Mouse (Mus musculus): ENCODE measurements around the gene Tmem175.
"Not testable (repeated sequence)": the region's sequence is repeated elsewhere in the genome, so short reads cannot be mapped to it uniquely, and the experiment has no call there.

Gene Tmem175

DNA sequence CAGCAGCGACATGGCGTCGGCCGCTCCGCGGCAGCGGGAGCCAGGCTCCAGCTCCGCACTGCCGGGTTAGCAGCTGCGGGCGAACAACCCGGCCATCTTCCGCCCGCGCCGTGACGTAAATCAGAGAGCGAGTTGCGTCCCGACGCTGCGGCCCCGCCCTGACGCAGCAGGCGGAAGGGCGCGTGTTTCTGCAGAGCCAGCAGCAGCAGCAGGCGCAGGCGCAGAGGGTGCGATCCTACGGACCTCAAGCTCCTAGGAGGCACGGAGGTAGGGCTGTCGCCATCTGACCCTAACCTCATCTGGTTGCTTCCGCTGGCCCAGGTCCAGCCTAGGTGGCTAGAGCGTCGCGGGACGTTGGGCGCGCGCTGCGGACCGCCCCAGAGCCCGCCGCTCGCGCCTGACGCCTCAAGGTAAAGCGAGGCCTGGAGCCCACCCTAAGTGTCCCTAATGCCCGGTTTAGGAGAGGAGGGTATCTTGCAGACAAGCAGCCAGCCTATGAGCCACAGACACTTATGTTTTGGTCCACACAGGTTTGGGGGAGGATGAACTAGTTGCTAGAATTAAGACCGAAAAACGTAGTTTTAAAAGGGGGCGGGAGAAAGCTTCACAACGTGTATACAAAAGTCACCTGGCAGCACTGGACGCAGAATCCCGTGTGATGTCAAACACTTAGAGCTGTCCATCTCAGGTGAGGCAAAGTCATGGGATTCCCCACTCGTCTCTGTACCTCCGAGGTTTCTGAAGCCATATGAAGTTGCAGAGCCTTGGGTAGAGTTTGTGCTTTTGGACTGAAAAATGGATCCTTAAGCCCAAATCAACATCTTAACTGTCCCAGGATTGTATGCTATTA, at the start of gene Tmem175, which contains the start of gene Gak:
Tmem175 (plus strand) TSS at position 137 of the 850 bp plus-strand sequence.
Gak (minus strand) TSS at position 122 of the 850 bp plus-strand sequence.
- DNase-seq: peak; percentile 91 to 93

DNA sequence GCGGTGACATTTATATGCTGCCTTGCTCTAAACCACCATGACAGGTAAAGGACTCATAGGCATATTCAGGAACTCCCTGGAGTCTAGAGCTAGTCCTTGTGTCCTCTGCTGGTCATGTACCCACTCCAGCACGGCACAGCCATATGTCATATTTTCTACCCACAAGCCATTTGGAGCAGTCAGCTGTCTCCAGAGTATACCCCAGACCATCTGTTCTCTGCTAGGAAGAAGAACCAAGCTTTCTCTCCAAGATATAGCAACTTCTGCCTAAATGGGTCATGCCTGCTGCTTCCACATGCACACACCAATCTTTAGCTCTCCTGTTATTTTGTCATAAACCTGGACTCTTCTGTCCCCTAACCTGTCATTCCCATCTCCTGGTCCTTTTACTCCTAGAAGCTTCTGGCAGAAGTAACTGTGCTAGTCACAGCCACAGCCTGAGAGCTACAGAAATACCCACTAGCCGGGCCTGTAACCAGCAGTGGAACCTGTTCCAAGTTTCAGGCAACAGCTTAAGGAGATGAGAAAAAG, 48.1 kb upstream of the Tmem175 start:
- peak; percentile 58 to 69 for DNase-seq

DNA sequence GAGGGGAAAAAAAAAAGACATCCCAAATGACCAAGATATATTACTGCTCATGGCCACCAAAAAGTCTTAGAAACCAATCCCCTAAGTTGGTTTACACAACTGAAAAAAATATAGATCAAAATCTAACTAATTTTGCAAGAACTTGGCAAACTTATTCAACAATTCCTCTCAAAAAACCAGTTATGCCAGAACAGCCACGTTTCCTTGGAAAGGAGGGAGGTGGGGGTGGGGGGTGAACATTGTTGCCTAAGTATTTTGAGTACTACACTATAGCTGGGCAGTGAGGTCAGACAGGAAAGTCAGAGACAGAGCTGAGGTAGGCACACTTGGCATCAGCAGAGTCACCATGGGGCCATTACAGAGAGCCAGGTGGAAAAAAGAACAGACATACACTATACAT, 29.6 kb upstream of the Tmem175 start:
- no peak for DNase-seq

DNA sequence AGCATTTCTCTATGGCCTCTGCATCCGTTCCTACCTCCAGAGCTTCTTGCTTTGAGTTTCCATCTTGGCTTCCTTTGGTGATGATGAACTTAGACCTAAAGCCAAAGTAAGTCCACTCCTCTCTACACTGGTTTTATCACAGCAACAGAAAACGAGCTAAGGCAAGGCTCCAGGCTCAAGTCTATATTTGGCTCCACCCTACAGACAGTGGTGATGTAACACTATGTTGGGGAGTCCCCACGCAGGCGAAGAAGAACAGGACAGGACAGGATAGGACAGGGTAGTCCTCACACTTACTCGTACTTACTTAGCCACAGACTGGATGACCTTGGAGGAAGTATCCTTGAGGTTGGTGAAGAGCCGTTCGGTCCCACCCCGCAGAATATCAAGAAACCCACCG, 27.0 kb upstream of the Tmem175 start:
- no peak for DNase-seq

DNA sequence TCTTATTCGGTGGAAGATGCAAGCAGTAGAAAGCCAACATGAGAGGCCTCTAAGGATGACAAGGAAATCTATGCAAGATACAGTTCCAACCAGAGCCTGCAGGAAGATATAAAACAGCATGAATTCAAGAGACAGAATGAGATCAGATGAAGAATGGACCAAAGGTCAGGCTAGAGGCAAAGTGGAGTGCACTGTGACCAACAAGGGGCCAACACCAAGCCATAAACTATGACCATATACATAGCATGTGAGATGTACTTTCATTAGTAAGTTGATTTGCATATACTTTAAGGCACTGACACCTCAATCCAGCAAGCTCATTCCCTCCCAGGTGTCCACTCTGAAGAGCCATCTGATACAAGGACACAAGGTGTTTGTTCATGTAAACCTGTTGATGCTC, 19.1 kb upstream of the Tmem175 start:
- no peak for DNase-seq

DNA sequence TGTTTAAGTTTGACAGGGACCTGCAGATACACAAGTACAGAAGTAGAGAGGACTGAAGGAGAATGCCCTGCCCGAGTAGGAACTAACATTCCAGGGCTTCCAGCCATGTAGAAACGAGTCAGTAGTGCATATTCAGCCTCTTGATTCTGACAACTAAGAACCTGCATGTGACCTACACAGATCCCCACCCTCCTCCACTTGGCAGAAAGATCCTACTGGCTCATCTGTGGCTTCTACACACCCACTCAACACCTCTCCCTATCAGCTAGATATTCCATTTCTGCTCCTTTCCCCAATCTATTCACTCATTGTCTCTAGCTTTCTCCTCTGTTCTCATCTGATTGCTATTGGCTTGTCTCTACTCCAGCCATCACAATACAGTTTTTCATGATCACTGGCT, 7.7 kb upstream of the Tmem175 start:
- DNase-seq: no peak

DNA sequence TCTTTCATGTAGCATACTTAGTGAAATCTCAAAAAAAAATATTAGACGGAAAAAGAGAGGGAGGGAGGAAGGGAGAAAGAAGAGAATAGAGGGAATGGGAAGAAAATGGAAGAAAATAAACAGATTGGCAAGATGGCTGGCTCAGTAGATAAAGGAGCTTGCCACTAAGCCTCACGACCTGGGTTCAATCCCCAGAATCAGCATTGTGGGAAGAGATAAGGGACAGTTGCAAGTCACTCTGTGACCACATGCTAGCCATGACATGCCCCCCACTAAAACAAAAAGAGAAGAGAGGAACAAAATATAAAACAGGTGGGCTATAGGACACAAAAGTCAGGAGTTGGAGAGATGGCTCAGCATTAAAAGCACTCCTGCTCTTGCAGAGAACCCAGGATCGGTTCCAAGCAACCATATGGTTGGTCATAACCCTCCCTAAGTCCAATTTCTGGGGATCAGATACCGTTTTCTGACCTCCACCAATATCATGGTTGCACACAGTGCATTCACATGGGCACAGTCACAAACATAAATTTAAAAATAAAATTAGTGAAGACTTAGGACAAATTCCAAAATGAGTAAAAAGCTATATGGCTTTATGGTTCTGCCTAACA, 3.4 kb upstream of the Tmem175 start:
- DNase-seq: no peak

DNA sequence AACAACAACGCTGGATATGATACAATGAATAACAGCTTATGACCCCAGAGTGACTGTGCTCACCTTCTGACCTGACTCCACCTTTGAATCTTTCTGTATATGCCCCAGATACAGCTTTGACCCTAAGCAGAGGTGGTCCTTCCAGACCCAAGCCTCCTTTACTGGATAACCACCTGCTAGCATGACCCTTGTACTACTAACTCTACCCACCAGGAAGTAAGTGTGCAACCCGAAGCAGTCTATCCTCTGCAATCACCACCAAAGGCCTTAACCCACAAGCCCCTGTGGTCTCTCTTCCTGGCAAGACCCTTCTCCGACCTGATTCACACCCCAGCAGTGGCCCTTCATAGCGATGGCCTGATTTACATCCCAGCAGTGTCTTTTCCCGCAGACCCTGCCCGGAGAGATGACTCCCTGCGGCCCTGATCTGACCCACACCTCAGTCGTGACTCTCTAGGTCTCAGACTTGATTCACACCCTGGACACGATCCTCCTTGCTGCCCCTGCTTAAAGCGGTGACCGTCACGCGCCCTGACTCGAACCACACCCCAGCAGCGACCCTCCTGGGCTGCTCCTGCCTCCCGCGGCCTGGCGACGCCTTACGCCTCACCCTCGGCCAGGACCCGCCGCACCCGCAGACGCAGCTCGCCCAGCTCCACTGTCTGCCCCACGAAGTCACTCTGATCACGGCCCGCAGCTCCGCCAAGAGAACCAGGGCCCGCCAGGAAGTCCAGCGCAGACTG, 508 bp upstream of the Tmem175 start:
- no peak for DNase-seq

DNA sequence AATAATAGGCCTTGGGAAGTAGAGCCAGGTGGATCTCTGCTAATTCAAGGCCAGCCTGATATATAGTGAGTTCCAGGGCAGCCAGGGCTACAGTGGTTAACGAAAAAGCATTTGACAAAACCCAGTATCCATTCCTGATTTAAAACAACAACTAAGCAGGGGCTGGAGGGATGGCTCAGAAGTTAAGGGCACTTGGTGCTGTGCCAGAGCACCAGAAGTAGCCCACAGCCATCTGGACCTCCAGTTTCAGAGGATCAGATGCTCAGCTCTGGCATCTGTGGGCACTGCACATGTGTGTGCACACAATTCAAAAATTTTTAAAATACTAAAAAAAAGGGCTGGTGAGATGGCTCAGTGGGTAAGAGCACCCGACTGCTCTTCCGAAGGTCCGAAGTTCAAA, 4.1 kb downstream of the Tmem175 start:
- no peak for DNase-seq

DNA sequence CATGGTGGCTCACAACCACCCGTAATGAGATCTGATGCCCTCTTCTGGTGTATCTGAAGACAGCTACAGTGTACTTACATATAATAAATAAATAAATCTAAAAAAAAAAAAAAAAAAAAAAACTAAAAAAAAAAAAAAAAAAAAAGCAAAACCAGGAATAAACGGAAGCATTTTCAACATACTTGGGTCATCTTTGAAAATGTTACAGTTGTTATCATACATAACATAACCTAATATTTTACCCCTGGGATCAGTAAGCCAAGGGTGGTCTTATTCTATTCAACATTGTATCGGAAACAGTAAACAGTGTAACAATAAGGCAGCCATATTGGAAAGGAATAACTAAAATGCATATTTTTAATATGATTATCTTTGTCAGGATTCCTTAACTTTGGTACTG, 4.5 kb downstream of the Tmem175 start:
- not testable (repeated sequence) for DNase-seq

DNA sequence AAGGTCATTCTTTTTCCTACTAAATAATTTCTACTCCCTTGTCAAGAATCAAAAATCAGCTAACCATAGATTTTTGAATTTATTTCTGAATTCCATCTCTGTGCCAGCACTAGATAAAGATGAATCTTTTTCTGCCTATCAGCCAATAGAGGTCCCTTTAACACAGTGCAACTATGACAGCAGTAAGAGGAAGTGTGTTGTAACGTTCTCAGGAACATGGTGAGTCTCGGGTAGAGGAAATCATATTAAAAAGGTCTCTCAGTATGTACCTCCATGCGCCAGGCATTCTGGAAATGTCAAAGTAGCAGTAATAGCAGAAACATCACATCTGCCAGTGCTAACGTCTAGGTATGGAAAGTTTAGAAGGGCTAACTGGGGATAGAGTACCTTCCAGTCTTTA, 6.6 kb downstream of the Tmem175 start:
- no peak for DNase-seq

DNA sequence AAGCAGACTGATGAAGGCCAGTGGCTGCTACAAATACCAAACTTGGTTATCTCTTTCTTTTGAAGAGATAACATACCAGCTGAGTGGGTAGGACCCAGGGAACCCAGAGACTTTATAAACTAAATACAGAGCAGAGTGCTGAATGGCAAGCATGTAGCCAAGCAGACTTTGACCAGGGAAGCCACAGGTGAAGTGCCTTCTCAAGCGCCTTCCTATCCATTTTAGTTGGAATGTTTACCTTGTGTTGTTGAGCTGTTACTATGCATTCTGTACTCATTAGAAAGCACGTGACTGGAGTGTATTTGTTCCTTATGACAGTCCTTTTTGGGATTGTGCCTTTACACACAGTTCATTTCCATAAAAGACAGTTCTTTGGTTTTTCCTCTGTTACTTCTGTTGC, 14.1 kb downstream of the Tmem175 start:
- no peak for DNase-seq

DNA sequence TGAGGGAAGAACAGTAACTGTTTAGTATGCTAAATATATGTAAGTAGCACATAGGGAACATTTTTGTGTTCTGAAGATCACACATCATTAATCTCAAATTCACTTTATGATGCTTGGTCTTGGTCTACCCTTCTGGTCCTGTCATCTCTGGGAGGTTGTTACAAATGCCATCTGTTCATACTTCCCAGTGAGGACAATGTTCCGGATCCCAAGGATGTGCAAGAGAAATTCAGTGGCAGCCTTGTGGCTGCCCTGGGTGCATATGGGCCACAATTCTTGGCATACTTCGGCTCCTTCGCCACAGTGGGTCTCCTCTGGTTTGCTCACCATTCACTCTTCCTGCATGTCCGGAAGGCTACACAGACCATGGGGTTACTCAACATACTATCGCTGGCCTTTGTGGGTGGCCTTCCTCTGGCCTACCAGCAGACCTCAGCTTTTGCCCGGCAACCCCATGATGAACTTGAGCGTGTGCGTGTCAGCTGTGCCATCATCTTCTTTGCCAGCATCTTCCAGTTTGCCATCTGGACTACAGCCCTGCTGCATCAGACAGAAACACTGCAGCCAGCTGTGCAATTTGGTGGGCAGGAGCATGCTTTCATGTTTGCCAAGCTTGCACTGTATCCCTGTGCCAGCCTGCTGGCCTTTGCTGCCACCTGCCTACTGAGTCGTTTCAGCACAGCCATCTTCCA, 16.2 kb downstream of the Tmem175 start:
- DNase-seq: peak; percentile 61 to 65

DNA sequence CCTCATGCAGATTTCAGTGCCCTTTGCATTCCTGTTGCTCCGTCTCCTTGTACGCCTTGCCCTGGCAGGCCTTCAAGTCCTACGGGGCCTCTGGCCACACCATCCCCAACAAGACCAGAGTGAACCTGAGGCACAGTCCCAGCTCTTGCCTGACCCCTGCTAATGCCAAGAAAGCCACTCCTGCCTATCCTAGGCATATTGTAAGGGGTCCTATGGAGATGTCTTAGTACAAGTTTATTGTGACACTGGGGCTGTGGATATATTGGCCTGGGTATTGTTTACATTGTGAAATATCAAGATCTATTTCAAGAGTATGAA, 16.7 kb downstream of the Tmem175 start:
- DNase-seq: no peak

DNA sequence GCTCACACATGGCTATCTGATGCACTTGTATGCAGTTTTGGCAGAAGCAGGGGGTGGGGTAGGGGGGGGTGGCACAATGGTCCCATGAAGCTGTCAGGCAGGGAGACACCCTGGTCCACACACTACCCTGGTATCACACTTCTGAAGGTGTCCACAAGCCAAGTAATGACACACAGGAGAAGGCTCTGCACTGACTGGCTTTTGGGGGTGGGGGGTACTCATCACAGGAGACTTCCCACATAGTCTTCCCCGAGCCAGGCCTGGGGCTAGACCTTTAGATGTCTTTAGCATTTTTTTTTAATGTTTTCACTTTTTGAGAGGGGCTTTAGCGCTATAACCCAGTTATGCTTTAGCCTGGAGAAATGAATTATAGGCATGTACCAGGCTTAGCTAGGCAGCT, 17.7 kb downstream of the Tmem175 start:
- DNase-seq: no peak

DNA sequence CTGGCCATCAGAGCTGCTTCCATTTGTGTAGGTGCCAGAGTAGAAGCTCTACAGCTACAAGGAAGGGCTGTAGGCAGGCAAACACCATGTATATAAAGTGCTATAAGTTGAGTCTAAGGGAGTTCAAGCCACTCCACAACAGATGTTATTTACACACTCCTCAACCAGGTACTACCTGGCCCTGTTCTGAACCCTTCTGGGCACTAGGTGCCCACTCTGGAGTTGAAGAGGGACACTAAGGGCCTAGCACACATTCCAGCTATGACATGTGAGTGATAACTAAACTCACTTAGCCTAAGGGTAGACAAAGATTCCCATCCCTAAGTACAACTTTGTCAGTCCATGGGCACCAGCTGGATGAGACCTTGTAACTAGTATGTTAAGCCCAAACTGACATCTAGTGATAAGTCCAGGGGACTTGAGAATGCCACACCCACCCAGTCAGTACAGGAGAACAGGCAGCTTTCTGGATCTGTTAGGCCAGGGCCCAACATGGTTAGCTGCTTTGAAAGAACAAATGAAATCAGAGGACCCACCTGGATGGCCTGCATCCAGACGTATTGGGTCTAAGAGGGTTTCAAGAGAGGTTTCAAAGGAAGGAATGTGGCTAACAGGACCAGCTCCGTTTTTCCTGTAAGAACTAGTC, 18.4 kb downstream of the Tmem175 start:
- no peak for DNase-seq

DNA sequence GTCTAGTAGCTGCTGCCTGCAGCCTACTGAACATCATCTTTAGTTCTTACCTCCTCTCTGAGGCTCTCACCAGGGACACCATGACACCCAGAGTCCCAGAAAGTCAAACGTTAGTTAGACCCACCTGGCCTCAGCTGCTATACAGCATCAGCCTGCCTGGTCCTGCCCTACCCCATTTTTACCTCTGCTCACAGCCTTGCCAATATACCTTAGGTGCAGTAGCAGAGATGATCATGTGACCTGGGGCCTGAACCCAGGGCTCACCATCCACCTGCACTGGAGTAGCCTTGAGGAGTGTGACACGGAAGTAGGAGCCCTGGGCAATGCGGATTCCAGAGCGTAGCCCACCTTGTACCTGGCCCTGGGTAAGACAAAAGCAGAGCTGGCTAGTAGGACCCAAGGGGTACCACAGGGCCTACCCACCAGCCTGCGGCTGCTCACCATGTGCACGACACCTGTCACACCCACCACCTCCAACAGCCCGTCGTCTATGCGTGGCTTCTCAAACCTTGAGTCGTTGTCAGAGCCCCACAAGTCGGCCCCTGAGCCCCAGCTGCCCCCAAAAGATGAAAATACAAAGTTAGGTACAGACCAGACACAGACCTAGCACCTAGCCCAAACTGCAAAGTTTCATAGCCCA, 19.5 kb downstream of the Tmem175 start:
- no peak for DNase-seq

DNA sequence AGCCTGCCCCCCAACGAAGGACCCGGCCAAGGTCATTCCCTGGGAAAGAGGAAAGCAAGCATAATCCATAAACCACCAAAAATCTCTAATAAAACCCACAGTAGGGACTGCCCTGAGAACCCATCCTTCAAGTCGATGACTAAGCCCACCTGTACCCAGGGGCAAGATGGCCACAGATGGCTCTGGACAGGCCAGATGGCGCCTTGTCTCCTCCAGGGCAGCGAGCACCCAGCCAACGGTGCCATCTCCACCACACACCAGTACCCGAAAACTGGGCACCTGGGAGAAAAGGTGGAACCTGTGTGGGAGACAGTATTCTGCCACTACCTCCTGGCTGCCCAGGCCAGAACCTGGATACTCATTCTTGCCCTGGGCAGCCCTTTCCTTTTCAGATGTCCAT, 20.8 kb downstream of the Tmem175 start:
- DNase-seq: peak; percentile 56 to 64

DNA sequence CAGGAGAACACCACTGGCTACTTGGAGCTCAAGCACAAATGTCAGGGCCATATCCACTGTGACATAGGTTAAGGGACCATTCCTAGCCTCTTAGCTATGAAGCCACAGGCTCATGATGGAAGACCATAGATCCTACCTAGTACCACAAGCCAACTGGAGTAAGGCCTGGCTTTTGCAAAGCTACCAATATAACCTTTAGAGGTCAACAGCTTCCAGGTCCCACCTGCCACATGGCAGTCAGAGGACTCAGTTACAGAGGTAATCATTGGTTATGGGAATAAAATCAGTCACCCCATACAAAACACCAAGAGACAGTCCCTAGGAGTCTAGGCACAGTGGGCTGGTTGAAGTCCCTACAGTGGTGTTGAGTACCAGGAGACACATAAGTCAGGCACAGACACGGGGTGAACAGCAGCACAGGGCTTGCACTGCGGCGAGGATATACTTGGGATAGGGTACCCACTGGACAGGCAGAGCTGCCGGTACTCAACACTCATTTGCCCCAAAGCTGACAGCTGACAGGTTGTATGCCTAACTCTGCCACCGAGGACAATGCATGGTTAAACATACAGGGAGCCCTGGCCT, 21.7 kb downstream of the Tmem175 start:
- DNase-seq: no peak

DNA sequence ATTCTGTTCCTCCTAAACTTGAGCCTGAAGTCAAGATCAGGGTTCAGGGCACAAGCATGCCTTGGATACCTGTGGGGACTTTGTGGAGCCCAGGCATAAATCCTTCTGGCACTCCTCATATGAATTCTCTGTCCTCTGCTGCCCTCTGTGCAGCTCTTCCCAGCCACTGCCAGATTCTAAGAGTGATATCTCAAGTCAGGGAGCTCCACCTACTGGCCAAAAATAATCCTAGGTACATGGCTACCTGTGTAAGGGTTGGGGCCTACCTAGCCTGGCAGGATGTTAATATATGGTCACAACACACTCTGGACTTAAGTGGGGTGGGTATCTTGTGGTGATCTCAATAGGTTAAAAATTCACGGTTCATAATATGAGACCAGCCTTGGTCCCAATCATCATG, 22.3 kb downstream of the Tmem175 start:
- DNase-seq: peak; percentile 65 to 82

DNA sequence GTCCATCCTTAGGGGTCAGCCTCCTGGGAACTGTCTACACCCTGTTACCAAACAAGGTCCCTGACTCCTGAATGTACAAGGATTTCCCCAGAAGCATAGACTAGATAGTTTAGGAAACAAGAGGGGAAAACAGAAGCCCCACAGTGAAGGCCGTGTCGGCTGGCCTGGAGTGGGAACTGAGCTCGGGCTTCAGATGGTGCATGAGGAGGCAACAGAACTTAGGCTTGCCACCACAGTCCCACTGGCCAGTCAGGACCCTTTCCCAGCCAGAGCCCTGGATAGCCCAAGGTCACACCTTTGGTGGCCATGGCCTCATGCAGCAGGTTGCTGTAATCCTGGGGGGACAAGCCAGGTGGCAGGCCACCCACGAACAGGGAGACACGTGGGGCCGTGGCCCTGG, 23.8 kb downstream of the Tmem175 start:
- DNase-seq: no peak

Measured in cerebellum, postnatal 36 days (tissue).